Mouse (Mus musculus): ENCODE data around the gene Rbm4b.

DNA sequence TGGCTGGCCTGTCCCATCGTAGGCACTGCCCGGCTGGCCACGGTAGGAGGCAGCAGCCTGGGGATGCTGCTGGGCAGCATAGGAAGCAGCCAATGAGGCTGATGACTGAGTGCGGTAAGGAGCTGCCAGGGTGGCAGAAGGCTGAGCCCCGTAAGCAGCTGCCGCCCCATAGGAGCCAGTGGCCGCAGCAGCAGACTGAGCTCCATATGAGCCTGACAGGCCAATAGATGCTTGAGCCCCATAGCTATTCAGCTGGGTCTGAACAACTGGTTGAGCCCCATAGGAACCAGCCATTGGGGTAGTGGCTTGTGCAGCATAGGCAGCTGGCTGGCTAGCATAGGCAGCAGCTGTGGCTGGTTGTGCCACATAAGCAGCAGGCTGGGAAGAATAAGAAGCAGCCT lies 46.4 kb downstream of the Rbm4b start:
- TF ChIP-seq CTCF (IDR thresholded peaks at IDR 0.05; ENCODE audit: control insufficient read depth, insufficient read depth, insufficient replicate concordance, low read depth, low read length) (no peak), POLR2A (IDR thresholded peaks at IDR 0.05; ENCODE audit: control insufficient read depth, low read depth, low read length) (no peak)
